Mouse (Mus musculus): ENCODE measurements around the gene Fam160a1.

Fam160a1 gene

DNA sequence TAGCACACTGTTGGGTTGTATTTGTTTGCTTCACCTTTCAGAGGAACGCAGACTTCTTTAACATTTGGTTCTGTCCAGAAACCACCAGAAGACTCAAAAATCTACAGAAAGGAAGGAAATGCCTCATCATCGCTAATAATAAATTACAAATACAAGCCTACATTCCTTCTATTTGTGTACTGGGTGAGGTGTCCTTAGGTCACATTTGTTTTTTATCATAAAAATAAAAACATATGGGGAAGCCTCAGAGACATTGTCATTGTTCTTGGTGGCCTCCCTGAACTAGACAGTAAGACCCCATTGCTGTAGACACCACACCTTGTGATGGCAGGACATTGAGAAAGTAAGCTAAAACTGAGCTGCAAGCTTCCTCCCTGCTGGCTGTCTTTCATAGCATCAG is at the start of gene Fam160a1:
Fam160a1 (minus strand) TSS at position 101 of the 400 bp plus-strand sequence.
- DNase-seq (ENCODE audit: low read depth, low spot score) = no peak

DNA sequence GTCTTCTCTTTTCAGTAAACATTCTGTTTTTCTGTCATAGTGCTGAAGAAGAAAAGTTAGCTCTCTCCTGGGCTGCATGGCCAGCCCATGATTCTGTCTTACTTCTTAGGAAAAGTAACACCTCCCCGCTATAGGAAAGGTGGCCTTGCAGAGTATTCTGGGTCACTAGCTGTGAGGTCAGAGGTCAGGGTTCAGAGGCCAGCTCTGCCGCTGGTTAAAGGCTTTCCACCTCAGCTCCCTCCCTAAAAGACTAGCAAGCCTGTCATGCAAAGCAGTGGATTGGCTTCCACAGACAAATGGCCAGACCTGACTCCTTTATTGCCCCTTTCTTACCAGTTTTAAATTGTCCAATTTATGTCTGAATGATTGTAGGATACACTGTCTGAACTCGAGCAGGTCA is 46.9 kb upstream of the Fam160a1 start:
- no peak for DNase-seq (ENCODE audit: low read depth, low spot score)

DNA sequence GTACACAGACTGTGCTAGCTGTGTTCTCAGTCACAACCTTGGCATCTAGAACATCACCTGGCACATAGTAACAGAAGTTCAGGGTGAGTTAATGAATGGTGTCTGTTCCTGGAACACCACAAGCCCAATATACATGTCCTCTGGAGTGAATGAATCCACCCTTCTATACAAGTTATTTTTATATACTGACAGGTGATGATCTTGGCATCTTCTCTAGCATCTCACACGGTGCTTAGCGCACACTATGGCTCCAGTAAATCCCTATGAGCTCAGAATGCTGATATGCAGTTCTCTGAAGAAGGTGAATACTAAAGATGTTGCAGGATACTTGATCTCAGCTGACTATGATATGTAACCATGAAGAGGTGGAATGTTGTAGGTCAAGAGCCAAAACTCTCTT is 45.8 kb upstream of the Fam160a1 start:
- no peak for DNase-seq (ENCODE audit: low read depth, low spot score)

DNA sequence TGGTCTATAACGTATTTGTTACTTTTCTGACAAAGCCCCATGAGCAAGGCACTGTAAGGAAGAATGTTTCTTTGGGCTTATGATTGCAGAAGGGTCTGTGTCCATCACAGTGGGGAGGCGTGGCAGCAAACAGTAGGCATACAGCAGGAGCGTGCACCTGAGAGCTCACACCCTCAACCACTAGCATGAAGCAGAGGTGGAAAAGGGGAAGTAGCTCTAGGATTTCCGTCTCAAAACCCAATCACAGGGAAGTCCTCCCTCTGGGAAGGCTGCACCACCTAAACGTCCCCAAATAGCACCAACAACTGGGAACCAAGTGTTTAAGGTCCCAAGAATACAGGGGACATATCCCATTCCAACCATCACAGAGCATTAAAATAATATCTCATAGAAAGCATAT is 43.9 kb upstream of the Fam160a1 start:
- DNase-seq (ENCODE audit: low read depth, low spot score) = no peak

DNA sequence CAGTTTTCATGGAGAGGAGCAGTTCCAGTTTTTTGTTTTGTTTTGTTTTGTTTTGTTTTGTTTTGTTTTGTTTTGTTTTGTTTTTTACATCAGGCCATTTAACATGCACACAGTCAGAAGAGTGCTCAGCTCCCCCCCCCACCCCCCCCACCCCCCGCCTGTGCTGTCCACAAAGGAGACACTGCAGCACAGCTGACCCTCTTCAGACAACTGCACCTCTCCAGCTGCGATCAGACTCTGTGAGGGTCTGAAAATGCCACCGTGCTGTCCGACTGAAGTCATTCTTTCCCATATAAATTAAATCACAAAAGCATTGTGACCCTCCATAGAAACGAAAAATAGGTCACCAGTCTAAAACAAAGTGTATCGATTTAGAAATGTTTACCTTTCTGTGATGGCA is 42.2 kb upstream of the Fam160a1 start:
- no peak for DNase-seq (ENCODE audit: low read depth, low spot score)

DNA sequence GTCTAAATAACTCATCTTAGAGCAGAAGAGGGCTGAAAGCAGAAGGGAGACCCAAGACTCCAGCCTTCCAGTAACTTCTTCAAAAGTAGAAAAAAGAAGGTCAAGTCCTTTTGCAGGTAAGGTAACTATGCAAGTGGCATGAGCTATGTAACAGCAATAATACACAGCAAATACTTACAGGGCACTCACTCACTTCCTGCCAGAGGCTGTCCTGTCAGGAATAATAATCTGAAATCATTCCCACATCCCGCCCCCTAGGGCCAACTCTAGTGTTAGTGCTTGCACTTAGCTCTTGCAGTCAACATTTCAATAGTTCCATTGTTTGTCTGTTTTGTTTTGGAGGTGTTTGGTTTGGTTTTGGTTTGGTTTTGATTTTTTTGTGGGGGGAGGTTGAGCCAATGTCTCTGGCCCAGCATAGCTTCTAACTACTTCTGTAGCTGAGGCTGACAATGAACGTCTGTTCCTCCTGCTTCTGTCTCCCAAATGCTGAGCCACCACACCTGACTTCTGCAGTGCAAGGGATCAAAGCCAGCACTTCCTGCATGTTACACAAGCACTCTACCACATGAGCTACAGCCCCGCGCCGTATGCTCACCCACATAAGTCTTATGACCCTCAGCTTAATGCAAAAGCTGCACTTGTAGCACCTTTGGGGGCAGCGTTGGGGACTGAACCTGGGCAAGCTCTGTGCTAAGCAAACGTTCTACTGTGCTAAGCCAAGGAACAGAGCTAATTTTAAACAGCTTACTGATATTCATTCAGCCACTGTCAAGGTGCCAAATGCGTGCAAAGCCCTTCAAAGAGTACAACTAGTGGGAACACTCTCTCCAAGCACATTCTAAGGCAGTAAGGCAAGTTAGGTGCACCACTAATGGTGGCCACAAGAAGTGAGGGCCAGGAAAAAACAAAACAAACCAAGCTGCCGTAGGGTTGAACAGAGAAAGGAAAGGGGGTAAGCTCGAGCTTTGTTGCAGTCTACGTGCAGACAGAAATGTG is 41.3 kb upstream of the Fam160a1 start:
- no peak for DNase-seq (ENCODE audit: low read depth, low spot score)

DNA sequence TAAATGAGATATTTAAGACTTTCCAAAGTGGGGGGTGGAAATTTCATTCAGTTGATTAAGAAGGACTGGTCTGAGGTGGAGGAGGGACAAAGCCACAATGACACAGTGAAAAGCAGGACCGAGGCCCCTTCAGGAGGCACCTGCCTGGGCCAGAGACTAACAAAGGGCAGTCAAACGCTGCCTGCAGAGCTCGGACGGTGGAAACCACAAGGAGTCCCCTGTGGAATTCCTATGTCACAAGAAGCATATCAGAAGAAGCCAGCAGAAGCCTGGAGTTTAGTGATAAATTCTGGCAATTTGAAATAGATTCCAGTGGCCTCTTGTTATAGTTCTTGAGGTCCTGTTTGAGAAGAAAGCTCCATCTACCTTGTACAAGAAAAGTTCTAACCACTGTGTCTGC is 40.0 kb upstream of the Fam160a1 start:
- no peak for DNase-seq (ENCODE audit: low read depth, low spot score)

DNA sequence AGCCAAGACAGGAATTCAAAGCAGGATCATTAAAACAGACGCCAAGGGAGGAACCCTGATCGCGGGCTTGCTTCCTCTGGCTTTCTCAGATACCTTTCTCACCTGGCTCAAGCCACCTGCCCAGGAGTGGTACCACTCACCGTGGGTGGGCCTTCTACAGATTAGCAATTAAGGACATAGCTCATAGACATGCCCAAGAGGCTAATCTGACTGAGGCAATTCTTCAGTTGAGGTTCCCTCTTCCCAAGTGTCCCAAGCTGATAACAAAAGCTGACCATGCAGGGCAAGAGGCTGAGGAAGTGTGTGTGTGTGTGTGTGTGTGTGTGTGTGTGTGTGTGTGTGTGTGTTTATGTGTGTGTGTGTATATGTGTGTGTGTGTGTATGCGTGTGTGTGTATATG is 38.9 kb upstream of the Fam160a1 start:
- DNase-seq (ENCODE audit: low read depth, low spot score) = no peak

DNA sequence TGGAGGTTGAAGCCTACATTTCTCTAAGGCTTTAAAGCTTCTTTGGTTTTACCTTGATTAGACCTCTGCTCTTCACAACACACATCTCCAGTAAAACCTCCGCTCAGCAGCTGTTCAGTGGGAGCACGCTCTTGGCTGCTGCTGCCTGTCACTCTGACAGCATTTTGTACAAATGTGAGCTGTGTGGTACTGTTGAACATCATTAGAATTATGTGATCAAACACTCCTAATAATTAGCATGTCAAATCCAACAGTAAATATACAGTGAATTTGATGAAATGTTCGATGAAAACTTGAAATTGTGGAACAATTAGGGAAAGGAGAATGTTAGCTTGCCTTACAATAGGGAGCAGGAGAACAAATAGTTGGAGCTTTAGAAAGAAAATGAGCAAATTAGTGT is 38.0 kb upstream of the Fam160a1 start:
- no peak for DNase-seq (ENCODE audit: low read depth, low spot score)

DNA sequence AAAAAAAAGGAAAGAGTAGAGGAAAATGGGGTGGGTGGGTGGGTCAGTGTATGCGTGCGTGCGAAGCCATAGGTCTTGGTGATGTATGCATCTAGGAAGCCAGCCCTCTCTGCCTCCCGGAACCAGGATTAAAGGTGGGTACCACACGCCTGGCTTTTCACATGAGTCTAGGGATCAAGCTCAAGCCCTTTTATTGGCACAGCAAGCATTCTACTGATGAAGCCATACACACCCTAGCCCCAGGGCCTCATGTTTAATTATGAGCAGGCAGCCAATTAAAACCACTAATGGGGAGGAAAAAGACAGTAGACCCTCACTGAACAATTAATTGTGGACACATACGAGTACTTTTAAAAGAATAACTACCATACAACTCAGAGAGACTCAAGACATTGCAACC is 37.1 kb upstream of the Fam160a1 start:
- DNase-seq (ENCODE audit: low read depth, low spot score) = no peak

DNA sequence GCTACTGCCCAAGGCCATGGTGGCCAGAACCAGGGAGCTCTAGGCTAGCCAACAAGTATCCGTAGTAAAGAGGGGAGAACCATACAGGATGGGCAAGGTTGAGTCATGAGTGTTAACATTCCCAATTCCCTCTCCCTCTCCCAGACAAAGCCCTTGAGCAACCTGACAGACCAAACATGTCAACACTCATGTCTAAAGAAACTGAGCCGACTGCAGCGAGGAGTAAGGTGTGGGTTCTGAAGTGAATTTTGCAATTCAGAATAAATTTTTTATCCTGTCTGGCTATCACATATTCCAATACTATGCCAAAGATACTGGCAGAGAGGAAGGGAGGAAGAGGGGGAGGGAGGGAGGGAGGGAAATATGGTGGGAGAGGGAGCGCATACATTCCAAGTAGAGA is 36.6 kb upstream of the Fam160a1 start:
- DNase-seq (ENCODE audit: low read depth, low spot score) = no peak

DNA sequence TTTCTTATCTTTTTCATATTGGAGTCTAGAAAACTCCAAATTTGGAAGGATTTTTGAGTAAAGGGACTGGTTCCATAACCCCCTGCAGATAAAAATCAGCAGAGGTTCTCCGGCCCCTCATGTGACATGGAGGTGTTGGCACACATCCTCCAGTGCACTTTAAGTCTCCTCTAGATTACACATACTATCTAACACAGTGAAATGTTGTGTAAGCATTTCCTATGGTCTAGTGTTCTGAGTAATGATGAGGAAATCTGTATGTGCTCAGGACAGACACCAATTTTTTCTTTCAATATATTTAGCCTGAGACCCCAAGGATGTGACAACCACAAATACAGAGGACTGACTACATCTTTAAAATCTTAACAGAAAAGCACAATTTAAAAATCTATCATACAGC is 33.0 kb upstream of the Fam160a1 start:
- no peak for DNase-seq (ENCODE audit: low read depth, low spot score)

DNA sequence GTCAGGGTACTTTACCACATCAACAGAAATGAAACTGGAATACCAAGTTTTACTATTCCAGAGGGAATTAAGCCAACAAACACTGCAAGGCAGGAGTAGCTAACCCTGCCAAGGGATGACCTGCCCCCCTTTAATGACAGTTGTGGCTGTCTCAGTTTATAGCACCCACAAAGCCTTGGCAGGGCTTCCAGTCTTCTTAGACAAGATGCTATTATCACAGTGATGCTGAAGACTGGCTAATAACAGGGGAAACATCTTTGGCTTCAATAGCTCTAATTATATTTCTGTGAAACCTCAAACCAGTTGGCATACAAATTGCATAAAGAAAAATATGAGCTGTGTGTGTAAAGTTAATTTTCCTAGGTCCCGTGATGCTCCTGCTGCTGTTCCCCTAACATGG is 29.2 kb upstream of the Fam160a1 start:
- no peak for DNase-seq (ENCODE audit: low read depth, low spot score)

DNA sequence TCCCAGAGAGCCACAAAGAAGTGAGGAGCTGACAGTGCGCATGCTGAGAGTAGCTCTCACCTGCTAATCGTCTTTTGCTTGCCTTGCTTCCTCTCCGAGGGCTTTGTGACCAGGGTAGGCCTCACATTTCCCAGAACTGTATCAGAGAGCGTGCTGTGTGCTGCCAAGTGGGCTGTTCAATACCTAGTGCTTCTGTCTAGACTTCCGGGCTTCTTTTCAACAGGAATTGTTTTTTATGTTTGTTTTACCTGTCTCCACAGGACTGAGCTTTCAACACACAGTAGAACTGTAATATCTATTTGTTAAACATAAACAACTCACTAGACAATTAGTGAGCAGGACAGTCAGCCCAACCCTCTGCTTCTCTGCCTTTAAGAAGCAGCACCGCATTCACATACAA is 28.2 kb upstream of the Fam160a1 start:
- no peak for DNase-seq (ENCODE audit: low read depth, low spot score)

DNA sequence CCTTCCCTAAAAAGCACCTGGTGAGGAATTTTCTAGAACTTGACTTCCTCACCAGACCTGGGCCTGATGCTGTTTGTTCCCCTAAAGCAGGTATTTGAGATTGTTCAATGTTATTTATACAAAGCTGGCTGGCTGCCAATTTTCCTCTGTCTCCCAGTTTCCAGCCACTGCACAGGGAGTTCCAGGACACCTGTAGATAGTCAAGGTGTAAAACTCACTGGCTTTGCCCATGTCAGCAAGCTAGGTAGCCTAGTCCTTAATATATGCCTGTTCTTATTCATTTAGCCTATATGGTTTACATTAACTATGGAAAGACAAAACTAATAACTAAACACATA is 25.8 kb upstream of the Fam160a1 start:
- DNase-seq (ENCODE audit: low read depth, low spot score) = no peak

DNA sequence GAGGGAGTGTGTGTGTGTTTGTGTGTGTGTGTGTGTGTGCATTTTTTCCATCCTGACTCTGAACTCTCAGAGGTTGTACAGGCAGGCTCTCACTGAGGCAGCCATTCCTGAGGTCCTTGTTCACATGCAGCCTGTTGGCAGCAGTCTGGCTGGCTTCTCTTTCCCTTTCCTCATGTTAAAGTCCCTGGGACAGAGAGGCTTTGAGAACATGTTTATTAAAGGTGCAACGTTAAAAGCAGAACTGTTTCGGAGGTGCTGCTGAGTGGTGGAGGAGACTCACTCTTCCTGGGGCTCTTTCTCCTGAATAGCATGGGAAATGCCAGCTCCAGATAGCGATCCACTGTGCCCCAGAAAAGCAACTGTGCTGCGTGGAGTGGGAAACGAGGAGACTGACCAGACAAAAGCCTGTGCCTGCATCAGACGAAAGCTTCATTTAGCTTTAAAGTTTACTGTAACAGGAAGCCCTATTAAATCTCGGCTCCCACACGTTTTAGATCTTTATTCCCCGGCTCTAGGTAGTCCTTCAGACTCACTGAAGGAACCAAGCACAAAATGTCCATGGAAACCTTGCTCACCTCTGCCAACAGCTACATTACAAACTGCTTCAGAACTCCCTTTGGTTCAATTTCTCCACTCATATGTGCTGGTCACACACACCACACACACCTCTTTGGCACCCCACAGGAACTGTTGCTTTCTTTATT is 25.2 kb upstream of the Fam160a1 start:
- no peak for DNase-seq (ENCODE audit: low read depth, low spot score)

DNA sequence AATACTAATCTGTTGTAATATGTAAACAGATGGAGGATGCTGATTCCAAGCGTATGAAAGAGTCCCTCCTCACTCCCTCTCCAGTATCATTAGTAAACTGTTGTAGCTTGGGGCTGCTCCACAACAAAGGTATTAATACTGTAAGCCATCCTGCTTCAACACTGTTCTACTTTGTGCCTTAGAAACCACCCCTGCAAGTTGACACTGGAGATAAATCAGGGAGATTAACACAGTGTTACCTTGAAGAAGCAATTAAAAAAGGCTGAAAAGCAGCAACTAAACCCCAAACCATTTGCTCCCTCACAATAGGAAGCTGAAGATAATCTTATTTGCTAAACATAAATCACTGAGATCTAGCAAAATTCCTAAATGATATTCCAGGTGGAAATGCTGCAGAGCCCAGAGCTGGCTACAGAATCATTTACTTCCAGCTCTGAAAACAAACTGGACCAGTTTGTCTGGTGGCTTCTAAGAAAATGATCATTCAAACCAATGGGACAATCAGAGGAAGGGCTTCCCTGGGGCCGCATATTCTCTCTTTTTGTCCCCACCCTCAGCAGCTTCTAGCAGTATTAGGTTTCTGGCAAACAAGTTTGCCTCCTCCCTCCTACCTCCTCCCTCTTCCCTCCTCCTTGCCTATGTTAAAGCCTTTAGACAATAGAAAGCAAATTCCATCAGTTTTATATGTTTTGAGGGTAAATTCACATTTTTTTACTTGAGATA is 24.5 kb upstream of the Fam160a1 start:
- no peak for DNase-seq (ENCODE audit: low read depth, low spot score)

DNA sequence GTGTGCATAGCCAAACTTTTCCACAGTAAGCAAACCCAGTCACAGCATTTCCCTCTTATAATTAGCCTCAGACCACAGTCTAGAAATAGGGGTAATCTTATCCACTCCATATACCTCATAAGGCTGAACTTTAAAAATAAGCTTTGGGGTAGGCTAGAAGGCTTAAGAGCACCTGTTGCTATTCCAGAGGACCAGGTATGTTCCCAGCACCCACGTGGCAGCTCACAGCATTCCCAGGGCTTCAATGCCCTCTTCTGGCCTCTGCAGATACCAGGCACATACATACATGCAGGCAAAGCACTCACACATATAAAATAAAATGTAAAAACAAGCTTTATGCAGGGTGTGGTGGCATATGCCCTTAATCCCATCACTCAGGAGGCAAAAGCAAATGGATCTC is 16.5 kb upstream of the Fam160a1 start:
- no peak for DNase-seq (ENCODE audit: low read depth, low spot score)

DNA sequence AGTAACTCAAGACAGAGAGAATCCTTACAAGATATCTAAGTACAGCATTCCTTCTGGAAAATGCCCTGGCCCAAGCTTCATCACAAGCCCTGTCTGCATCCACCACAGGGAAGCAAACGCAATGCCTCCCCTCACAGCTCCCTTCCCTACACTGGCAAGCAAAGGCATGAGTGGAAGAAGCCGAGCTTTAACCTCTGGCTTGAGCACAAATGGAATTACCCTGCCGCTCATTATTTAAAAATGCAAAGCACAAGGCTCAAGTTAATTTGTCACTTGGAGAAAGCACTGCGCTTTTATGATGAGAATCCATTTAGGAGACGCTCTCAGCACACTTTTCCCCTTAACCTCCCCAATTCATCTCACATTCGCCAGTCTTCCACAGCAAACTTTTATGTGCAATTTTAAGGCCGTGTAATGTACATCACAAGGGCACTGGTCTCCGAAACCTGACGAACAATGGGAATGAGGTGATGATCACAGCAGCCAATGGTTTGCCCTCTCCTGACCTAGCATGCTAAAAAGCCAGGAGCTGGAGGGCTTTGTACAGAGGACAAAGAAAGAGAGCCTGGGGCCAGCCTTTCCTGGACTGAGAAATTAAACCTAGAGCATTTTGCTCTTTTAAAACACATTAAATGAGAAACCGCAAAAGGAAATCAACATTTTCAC is 15.5 kb upstream of the Fam160a1 start:
- no peak for DNase-seq (ENCODE audit: low read depth, low spot score)

DNA sequence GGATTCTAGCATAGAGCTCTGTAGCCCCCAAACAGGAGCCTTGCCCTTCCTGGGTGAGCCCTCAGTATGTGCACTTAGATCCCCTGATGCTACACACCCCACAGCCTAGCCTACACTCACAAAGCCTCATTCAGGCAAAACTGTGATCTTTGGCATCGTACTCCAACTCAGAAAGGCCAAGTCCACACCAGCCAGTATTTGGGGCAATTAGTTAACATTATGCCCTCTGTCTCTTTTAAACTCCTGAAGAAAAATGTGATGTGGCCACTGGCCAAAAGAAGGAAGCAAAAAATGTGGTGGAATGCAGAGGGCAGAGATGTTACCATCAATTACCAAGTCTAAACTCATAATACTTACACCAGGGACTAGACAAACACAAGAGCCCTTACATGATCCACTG is 14.7 kb upstream of the Fam160a1 start:
- no peak for DNase-seq (ENCODE audit: low read depth, low spot score)

DNA sequence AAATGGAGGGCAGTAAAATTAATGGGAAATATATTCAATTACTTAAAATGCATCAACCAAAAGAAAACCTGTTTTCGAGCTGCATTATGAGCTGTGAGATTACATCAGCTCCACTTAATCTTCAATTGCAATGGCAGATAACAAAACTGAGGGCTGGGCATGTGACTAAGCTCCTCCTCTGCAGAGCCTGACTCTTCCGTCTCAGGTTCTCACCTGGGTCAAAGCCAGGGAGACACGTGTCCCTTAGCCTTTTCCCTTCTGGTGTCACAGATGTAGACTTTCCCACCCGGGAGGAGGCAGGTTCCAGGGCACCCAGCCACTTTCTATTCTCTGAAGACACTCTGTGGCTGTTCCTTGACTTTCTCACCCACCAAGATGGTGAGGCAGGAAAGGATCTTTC is 12.0 kb upstream of the Fam160a1 start:
- DNase-seq (ENCODE audit: low read depth, low spot score) = no peak

DNA sequence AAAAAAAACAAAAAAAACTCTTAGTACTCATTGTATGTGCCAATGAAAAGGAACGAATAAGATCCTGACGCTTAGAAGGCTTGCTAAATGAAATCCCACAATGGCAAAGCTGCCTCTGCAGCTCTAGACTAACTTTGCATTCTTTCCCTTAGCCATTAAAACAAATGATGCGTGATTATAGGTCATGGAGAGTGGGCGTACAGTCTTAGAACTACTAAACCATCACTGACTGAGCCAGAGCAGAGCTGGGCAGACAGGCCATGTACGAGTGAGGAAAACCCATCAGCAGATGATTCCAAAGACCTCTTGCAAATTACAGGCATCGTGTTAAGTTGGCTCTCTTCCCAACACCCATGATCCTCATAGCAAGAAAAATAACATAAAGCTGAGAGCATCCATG is 10.7 kb upstream of the Fam160a1 start:
- no peak for DNase-seq (ENCODE audit: low read depth, low spot score)

All from telencephalon, adult 2 months (tissue).